Mouse (Mus musculus) lung, postnatal 36 days (tissue): Measurements from ENCODE around the gene Pld5.

Experiments
- DNase-seq: peaks from one replicate; pipeline ENCODE4 v3.0.0; 2022; ENCODE audit warnings: mixed read lengths

Gene Pld5

GRCm38 (mm10) chr1:176274667-176275610 lies at the start of gene Pld5:
Gene Pld5, minus strand, starts transcription at chr1:176275312.
- DNase-seq = no peak

DNA sequence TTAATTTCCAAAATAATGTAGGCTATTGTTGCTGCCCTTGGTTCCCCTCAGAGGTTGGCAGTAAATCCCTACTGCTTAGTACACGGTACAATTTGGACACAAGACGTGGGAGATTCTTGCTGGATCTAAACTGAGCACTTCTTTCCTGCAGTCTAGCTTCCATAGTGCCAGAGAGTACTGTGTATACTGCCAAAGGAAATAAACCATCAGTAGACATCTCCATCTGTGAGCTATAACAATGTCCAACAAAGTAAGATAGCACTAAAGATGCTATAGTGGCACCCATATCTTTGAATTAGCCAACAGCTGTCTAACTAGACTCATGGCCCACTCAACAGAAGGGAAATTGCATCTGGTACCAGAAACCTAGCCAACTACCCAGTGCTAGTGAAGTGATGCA lies 40.0 kb upstream of the Pld5 start:
- no peak for DNase-seq

DNA sequence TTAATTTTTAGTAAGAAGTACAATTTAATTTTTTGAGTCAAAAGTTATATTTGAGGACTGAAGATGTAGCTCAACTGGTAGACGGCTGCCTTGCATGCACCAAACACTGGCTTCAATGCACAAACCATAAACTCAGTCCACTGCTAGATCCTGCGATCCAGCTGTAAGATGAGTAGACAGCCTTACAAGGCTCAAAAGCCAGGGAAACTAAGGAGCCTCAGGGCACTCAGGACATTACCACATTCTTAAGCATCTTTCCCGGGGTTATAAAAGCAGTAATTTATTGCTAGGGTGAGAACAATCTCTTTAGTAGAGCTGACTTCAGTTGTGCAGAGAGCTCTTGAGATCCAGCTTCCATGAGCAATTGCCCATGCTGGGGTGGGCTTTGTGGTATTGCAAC lies 35.1 kb upstream of the Pld5 start:
- DNase-seq = no peak

- DNase-seq = no peak
Observed at GRCm38 (mm10) chr1:176289396-176289795, 14.3 kb upstream of the Pld5 start.

DNA sequence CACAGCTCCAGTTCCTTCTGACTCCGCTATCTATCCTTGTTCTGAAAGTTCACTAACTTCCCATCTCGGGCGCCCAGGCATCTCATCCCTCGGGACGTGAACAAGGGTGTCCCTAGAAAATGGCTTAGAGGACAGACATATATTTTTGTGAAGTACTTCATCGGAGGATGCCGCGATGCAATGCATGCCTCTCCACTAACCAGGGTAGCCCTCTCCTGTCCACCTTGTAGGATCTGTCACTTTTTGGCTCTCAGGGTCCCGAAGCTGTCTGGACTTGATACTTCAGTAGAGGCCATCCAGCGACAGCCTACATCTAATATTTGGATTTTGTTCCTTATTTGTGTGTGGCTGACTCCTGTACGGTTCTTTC lies 484 bp upstream of the Pld5 start:
- no peak for DNase-seq

DNA sequence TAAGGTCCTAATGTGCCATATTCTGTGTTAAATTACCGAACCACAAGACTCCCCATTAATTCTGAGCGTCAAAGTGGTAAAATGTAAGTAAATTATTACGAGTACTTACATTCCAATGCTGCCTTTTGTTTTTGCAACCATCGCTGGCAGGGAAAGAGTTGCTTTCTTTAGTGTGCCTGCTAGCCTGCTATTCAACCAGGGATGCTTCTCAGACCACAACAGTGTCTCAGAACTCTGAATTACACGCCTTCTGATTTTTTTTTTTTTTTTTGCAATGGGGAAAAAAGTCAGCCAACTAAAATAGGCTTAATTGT lies 26.4 kb downstream of the Pld5 start:
- no peak for DNase-seq

- no peak for DNase-seq
Observed at GRCm38 (mm10) chr1:176247885-176248716, 27.0 kb downstream of the Pld5 start.

DNA sequence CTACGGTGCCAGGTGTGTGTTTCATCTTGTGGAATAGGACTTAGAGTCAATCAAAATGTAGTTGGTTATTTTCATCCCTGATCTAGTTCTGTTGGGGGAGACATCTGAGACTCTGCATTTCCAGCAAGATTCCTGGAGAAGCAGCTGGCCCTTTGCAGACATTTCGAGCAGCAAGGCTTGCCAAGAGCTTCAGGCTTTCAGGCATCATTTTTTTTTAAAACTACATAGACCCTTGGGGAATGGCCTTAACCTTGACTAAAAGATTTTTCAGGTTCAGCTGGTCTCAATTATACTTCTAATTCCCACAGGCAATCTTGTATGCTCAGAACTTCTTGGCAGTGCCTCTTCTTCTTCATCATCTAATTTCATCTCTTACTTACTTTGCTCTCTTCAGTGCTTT lies 35.9 kb downstream of the Pld5 start:
- DNase-seq = no peak

- no peak for DNase-seq
Observed at GRCm38 (mm10) chr1:176223794-176224193, 51.3 kb downstream of the Pld5 start.

GRCm38 (mm10) chr1:176223196-176223595 lies 51.9 kb downstream of the Pld5 start:
- peak; percentile 46 for DNase-seq

- DNase-seq = no peak
Observed at GRCm38 (mm10) chr1:176218217-176218616, 56.9 kb downstream of the Pld5 start.

DNA sequence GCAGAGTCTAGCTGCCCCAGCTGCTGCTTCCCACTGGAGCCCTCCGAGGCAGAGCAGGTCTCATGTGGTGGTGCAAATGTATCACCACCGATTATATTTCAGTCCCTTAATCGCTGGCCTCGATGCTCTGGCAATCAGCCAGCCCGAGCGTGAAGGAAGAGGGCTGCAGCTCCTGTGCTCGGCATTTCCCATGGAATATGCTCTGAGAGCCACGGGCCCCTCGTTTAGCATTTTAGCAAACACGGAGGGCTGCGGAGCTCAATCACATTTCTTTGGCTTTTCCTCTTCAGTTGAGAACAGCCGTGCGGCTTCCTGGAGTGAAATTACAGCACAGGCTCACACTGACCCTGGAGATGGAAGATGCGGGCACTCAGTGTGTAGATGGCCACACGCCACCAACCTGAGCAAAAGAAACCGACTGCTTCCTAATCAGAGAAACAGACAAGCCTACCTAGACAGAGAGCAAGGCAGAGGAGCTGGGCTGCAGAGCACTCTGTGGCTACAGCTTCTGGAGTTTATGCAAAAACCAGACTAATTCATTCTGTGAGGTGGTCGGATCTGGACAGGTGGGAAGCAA lies 61.4 kb downstream of the Pld5 start:
- DNase-seq = peak; percentile 3

GRCm38 (mm10) chr1:176212922-176213644 lies 62.0 kb downstream of the Pld5 start:
- no peak for DNase-seq

GRCm38 (mm10) chr1:176210803-176211202 lies 64.3 kb downstream of the Pld5 start:
- DNase-seq = no peak

GRCm38 (mm10) chr1:176208014-176208413 lies 67.1 kb downstream of the Pld5 start:
- no peak for DNase-seq

DNA sequence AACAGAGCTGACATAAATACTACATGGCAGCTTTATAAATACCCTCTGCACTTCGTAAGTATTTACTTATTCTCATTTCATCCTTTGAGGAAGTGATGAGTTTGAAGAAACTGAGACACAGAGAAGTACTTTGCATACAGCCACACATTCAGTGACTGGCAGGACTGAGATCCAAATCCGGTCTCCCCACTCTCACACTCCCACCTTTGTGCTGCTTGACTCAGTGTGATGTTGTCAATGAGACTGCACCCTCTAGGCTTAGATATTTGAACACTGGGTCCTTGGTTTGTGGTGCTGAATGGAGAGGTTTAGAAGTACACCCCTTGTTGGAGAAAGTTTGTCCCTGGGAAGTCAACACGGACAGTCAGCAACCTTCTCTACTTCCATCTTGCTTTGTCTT lies 72.8 kb downstream of the Pld5 start:
- no peak for DNase-seq

DNA sequence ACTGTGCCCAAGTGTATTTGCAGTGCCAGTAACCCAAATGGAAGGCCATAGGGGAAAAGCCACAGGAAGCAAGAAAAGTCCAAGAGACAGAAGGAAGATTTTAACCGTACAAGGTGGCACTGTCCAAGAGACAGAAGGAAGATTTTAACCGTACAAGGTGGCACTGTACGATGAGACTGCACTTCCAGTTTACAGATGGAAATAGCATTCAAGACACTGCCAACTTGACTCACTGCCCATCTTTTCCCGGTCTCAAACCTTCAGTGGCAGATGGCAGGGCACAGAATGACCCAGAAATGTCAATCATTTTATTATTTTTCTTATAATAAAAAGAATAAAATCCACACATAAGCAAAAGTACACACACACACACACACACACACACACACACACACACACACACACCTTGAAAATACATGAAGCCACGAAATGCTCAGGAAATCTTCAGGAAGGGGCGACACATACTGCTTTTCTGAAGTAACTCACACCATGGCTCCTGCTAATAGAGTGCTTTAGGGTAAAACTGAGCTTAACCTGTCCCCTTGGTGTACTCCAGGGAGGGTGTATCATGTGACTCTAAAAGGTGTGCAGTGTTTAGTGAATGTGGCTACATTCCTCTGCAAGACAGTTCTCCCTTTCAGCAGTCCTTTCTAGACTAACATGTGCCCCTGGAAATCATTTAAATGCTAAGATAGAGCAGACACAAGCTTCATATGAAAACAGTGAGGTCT lies 77.9 kb downstream of the Pld5 start:
- DNase-seq = no peak

GRCm38 (mm10) chr1:176196341-176196740 lies 78.8 kb downstream of the Pld5 start:
- no peak for DNase-seq

- DNase-seq = no peak
Observed at GRCm38 (mm10) chr1:176194727-176195126, 80.4 kb downstream of the Pld5 start.

GRCm38 (mm10) chr1:176183991-176184390 lies 91.1 kb downstream of the Pld5 start:
- peak; percentile 42 for DNase-seq

DNA sequence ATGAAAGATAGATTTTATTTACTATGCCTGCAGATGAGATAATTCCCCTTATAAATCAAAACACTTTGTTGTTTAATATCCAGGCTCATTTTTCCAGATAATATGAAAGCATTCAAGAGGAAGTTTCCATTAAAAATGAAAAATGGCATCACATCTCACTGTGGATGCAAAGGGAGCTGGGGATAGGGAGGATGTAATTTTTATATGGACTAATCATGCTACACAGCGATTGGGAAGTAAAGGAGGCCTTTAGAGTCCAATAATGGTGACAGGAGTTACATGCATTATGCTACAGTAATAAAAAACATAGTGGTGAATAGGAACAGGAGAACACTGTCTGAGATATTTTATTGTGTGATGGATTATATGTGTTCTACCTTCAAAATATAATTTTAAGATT lies 100.1 kb downstream of the Pld5 start:
- DNase-seq = no peak

- no peak for DNase-seq
Observed at GRCm38 (mm10) chr1:176167784-176168183, 107.3 kb downstream of the Pld5 start.
